Comparison of ENCODE assay signal across 10 mouse cellular contexts in the genomic region with DNA sequence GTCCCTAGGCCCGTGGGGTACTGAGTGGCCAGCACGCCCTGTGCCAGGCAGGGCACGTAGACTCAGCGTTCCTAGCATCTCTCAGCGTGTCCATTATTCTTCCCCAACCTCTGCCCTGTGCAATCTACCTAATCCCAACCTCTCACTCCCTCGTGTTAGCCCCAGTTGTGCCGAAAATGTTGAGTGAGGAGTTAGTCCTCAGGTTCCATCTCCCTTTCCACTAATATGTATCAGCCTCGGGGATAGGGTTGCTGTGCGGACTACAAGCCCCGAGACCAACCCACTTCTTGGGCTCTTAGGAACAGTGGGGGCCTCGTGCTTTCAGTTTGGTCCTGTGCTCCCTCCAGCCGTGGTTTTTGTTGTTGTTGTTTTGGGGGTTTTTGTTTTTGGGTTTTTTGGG.
A peak's percentile ranks its signal among the peaks of the same experiment; 100 is the strongest.
DNase-seq lines count a peak whose midpoint lies in the region; ATAC-seq lines count a peak whose summit lies in the region.
"Had no signal": no experiment of that assay in that cellular context is flagged by ENCODE, and none has a peak within 500 bp of the region (broad histone marks: within the 10 kb centered on the region; RNA-seq: fewer than 3 reads in every experiment).

No protein-coding gene starts in this region.

- H3K9me3 ChIP-seq in intestine, embryonic 14.5 days (ENCODE audit: control insufficient read depth, low read length) = no peaks in the 10 kb centered on the region
- H3K9me3 ChIP-seq in intestine, embryonic 16.5 days (ENCODE audit: control insufficient read depth, low read length) = no peaks in the 10 kb centered on the region
- no peaks in the 10 kb centered on the region for H3K9me3 ChIP-seq in midbrain, embryonic 12.5 days
- no peaks in the 10 kb centered on the region for H3K9me3 ChIP-seq in midbrain, embryonic 15.5 days

- H3K9ac ChIP-seq in intestine, embryonic 14.5 days (ENCODE audit: low read length) = no peak overlapping the region
- no peak overlapping the region for H3K9ac ChIP-seq in intestine, embryonic 16.5 days (ENCODE audit: low read depth, low read length)
- H3K9ac ChIP-seq in midbrain, embryonic 12.5 days (replicated peaks) = no peak overlapping the region
- H3K9ac ChIP-seq in midbrain, embryonic 15.5 days = no peak overlapping the region

- 8% methylated on average over 12 of the region's 12 CpGs for WGBS in intestine, embryonic 14.5 days
- WGBS in intestine, embryonic 16.5 days = 7% methylated on average over 12 of the region's 12 CpGs
- 3% methylated on average over 12 of the region's 12 CpGs for WGBS in midbrain, embryonic 12.5 days
- 4% methylated on average over 12 of the region's 12 CpGs for WGBS in midbrain, embryonic 15.5 days

- H3K4me3 ChIP-seq in intestine, embryonic 14.5 days (ENCODE audit: low read depth, low read length) = no peak overlapping the region
- no peak overlapping the region for H3K4me3 ChIP-seq in intestine, embryonic 16.5 days (ENCODE audit: low read length)
- H3K4me3 ChIP-seq in midbrain, embryonic 12.5 days = peak overlapping the region; percentile 31; the same call in 1 of the 2 replicates
- no peak overlapping the region for H3K4me3 ChIP-seq in midbrain, embryonic 15.5 days

- peaks cover 99% of the 10 kb centered on the region for H3K27me3 ChIP-seq in intestine, embryonic 14.5 days (replicated peaks; ENCODE audit: control insufficient read depth, insufficient read depth, low read length)
- peaks cover 83% of the 10 kb centered on the region for H3K27me3 ChIP-seq in intestine, embryonic 16.5 days (replicated peaks; ENCODE audit: control insufficient read depth, insufficient read depth, low read length)
- peaks cover 98% of the 10 kb centered on the region for H3K27me3 ChIP-seq in midbrain, embryonic 12.5 days
- H3K27me3 ChIP-seq in midbrain, embryonic 15.5 days (replicated peaks) = peaks cover 94% of the 10 kb centered on the region
- peaks cover 4% of the 10 kb centered on the region; the same call in 1 of the 2 replicates for H3K27me3 ChIP-seq in splenic B cell, adult 2 months (ENCODE audit: control insufficient read depth, insufficient read depth, low read length, poor library complexity, severe bottlenecking)
- H3K27me3 ChIP-seq: Patski had no signal

- no peak for ATAC-seq in intestine, embryonic 14.5 days (replicated peaks; ENCODE audit: low FRiP score, low TSS enrichment, low read depth)
- ATAC-seq in intestine, embryonic 16.5 days = no peak
- no peak for ATAC-seq in midbrain, embryonic 12.5 days (ENCODE audit: low FRiP score, low read depth)
- no peak for ATAC-seq in midbrain, embryonic 15.5 days (replicated peaks)
- ATAC-seq: Patski had no signal

- 0 out of 2 replicates have a peak overlapping the region, but pooled peaks have one; percentile 45 for H3K4me2 ChIP-seq in intestine, embryonic 14.5 days (ENCODE audit: low read length)
- H3K4me2 ChIP-seq in intestine, embryonic 16.5 days (ENCODE audit: low read depth, low read length) = no peak overlapping the region
- no peak overlapping the region for H3K4me2 ChIP-seq in midbrain, embryonic 12.5 days (replicated peaks)
- H3K4me2 ChIP-seq in midbrain, embryonic 15.5 days = no peak overlapping the region

- peaks cover 36% of the 10 kb centered on the region for H3K4me1 ChIP-seq in intestine, embryonic 14.5 days (replicated peaks; ENCODE audit: control insufficient read depth, insufficient read depth, low read length)
- H3K4me1 ChIP-seq in intestine, embryonic 16.5 days (ENCODE audit: control insufficient read depth, insufficient read depth, low read length) = peaks cover 43% of the 10 kb centered on the region
- peaks cover 47% of the 10 kb centered on the region for H3K4me1 ChIP-seq in midbrain, embryonic 12.5 days
- peaks cover 43% of the 10 kb centered on the region for H3K4me1 ChIP-seq in midbrain, embryonic 15.5 days

- H3K27ac ChIP-seq in intestine, embryonic 14.5 days (ENCODE audit: low read depth) = no peak overlapping the region
- H3K27ac ChIP-seq in intestine, embryonic 16.5 days (ENCODE audit: low read length) = no peak overlapping the region
- H3K27ac ChIP-seq in midbrain, embryonic 12.5 days (replicated peaks) = no peak overlapping the region
- no peak overlapping the region for H3K27ac ChIP-seq in midbrain, embryonic 15.5 days

- peak; percentile 70 for DNase-seq in intestine, embryonic 14.5 days (ENCODE audit: low spot score)
- peak; percentile 56 for DNase-seq in induced T-regulatory cell, adult 2 months (ENCODE audit: low read depth)
- DNase-seq in splenic B cell, adult 2 months (ENCODE audit: low read depth, low spot score) = peak; percentile 15
- DNase-seq in adrenal gland, postnatal 4 days (ENCODE audit: low spot score in 2 of 2) = no peak
- DNase-seq: layer of hippocampus, adult 9-11 months; lung, postnatal 10 days had no signal

- H3K36me3 ChIP-seq in intestine, embryonic 14.5 days (ENCODE audit: control insufficient read depth, insufficient read depth, low read length) = no peaks in the 10 kb centered on the region
- no peaks in the 10 kb centered on the region for H3K36me3 ChIP-seq in intestine, embryonic 16.5 days (ENCODE audit: control insufficient read depth, insufficient read depth, low read length)
- no peaks in the 10 kb centered on the region for H3K36me3 ChIP-seq in midbrain, embryonic 12.5 days
- no peaks in the 10 kb centered on the region for H3K36me3 ChIP-seq in midbrain, embryonic 15.5 days (replicated peaks)
- no peaks in the 10 kb centered on the region for H3K36me3 ChIP-seq in splenic B cell, adult 2 months (ENCODE audit: control insufficient read depth, insufficient read depth, low read length, poor library complexity, severe bottlenecking)

Comparison
In these comparisons a context has a peak if more than half of its experiments do, and no peak if none do; other contexts are left out.
1. DNase-seq: peak in intestine, embryonic 14.5 days (single experiment), induced T-regulatory cell, adult 2 months (single experiment) and splenic B cell, adult 2 months (single experiment); none in adrenal gland, postnatal 4 days (0 of 2).